8 mouse cellular contexts compared by ENCODE assay signal in genomic region chr11:49244595-49244930, GRCm38 (mm10). TPM values are rescaled to one million over a fixed set of nuclear protein-coding genes. Genes with fewer than 3 reads are reported as not detected.
A peak's percentile ranks its signal among the peaks of the same experiment; 100 is the strongest.
DNase-seq lines count a peak whose midpoint lies in the region; ATAC-seq and TF ChIP-seq lines count a peak whose summit lies in the region.

No protein-coding gene starts in this region.

- ATAC-seq in heart, postnatal 0 days (ENCODE audit: insufficient read depth, low read depth) = no peak
- no peak for ATAC-seq in forebrain, embryonic 16.5 days
- ATAC-seq in granulocyte monocyte progenitor cell, adult 5-6 weeks (replicated peaks; ENCODE audit: poor library complexity, severe bottlenecking) = no peak
- ATAC-seq in activated CD4-positive, CD25-positive, alpha-beta regulatory T cell, adult 4 months = no peak

- H3K79me2 ChIP-seq in MEL (ENCODE audit: control insufficient read depth, insufficient read depth, low read length, poor library complexity) (no peaks in the 10 kb centered on the region), macrophage (ENCODE audit: inconsistent target) (peaks cover 32% of the 10 kb centered on the region)

- peak; percentile 35 for DNase-seq in heart, postnatal 0 days (ENCODE audit: low spot score)
- DNase-seq in heart, postnatal 36 days = no peak
- DNase-seq in MEL (ENCODE audit: low read depth, low spot score) = no peak
- DNase-seq in spleen, adult 18-20 months = no peak

- H3K36me3 ChIP-seq in heart, postnatal 0 days (replicated peaks; ENCODE audit: control insufficient read depth, insufficient read depth, low read length) = no peaks in the 10 kb centered on the region
- H3K36me3 ChIP-seq in MEL (ENCODE audit: control insufficient read depth in 1 of 2, insufficient read depth in 2 of 2, low read length in 2 of 2) = peaks cover 0 to 36% of the 10 kb centered on the region in 2 experiments; a peak in 2 of 4 replicates
- no peaks in the 10 kb centered on the region for H3K36me3 ChIP-seq in forebrain, embryonic 16.5 days (ENCODE audit: control insufficient read depth, insufficient read depth)
- H3K36me3 ChIP-seq in macrophage (ENCODE audit: inconsistent target) = no peaks in the 10 kb centered on the region

- no peak for TF ChIP-seq EP300 in heart, postnatal 0 days (IDR thresholded peaks at IDR 0.05; ENCODE audit: low read depth)
- TF ChIP-seq EP300 in MEL (IDR thresholded peaks at IDR 0.05; ENCODE audit: low read depth in 1 of 2, low read length in 2 of 2) = no peak

- no peak for TF ChIP-seq RAD21 in MEL (IDR thresholded peaks at IDR 0.05; ENCODE audit: low read depth, low read length)

- no peak for TF ChIP-seq POLR2A in MEL (IDR thresholded peaks at IDR 0.05; ENCODE audit: control insufficient read depth in 1 of 2, insufficient read depth in 1 of 2, low read depth in 1 of 2, low read length in 2 of 2, poor library complexity in 1 of 2)

- H3K4me2 ChIP-seq in heart, postnatal 0 days (ENCODE audit: low read depth, low read length) = peak overlapping the region; percentile 73
- peak overlapping the region; percentile 74 for H3K4me2 ChIP-seq in forebrain, embryonic 16.5 days (ENCODE audit: low read length)

- peak overlapping the region; percentile 68; the same call in 1 of the 2 replicates for H3K9ac ChIP-seq in heart, postnatal 0 days (replicated peaks; ENCODE audit: low read depth, low read length)
- H3K9ac ChIP-seq in MEL (ENCODE audit: control insufficient read depth, low read depth, low read length, poor library complexity, severe bottlenecking) = peak overlapping the region; percentile 70
- peak overlapping the region; percentile 84 for H3K9ac ChIP-seq in forebrain, embryonic 16.5 days (replicated peaks; ENCODE audit: low read depth, low read length)

- H3K4me1 ChIP-seq in heart, postnatal 0 days (ENCODE audit: control insufficient read depth, insufficient read depth) = peaks cover 44% of the 10 kb centered on the region
- H3K4me1 ChIP-seq in MEL (ENCODE audit: control insufficient read depth in 1 of 2, insufficient read depth in 2 of 2, low read length in 2 of 2) = peaks cover 30 to 38% of the 10 kb centered on the region in 2 experiments
- H3K4me1 ChIP-seq in forebrain, embryonic 16.5 days (replicated peaks; ENCODE audit: control insufficient read depth, insufficient read depth, low read length) = peaks cover 17% of the 10 kb centered on the region

- peak overlapping the region; percentile 97 for H3K27ac ChIP-seq in heart, postnatal 0 days (ENCODE audit: low read depth)
- H3K27ac ChIP-seq in MEL (ENCODE audit: control insufficient read depth, low read depth, low read length) (peak overlapping the region; percentile 52), macrophage (peak overlapping the region; percentile 83)
- H3K27ac ChIP-seq in forebrain, embryonic 16.5 days (ENCODE audit: low read length) = peak overlapping the region; percentile 25

- intact Hi-C loops in heart, postnatal 36 days (cut with DNase I) = no loop called here

- no peaks in the 10 kb centered on the region for H3K9me3 ChIP-seq in heart, postnatal 0 days (replicated peaks; ENCODE audit: control insufficient read depth, low read length)
- no peaks in the 10 kb centered on the region for H3K9me3 ChIP-seq in MEL (replicated peaks; ENCODE audit: insufficient read depth, low read length)
- H3K9me3 ChIP-seq in forebrain, embryonic 16.5 days (ENCODE audit: control insufficient read depth, low read length) = no peaks in the 10 kb centered on the region

- H3K27me3 ChIP-seq in heart, postnatal 0 days (ENCODE audit: control insufficient read depth, insufficient read depth, low read length) = no peaks in the 10 kb centered on the region
- no peaks in the 10 kb centered on the region for H3K27me3 ChIP-seq in MEL (ENCODE audit: control insufficient read depth in 1 of 2, insufficient read depth in 2 of 2, low read length in 2 of 2)
- no peaks in the 10 kb centered on the region for H3K27me3 ChIP-seq in forebrain, embryonic 16.5 days (replicated peaks; ENCODE audit: control insufficient read depth, insufficient read depth, low read length)

- H3K4me3 ChIP-seq in heart, postnatal 0 days (ENCODE audit: low read depth, low read length) = peak overlapping the region; percentile 77
- H3K4me3 ChIP-seq in MEL (ENCODE audit: control insufficient read depth in 1 of 2, insufficient read depth in 1 of 2, low read depth in 2 of 2, low read length in 2 of 2) = peak overlapping the region; percentile 50 to 52
- H3K4me3 ChIP-seq in forebrain, embryonic 16.5 days (replicated peaks; ENCODE audit: low read length) = peak overlapping the region; percentile 75
- H3K4me3 ChIP-seq in macrophage (ENCODE audit: inconsistent target) = peak overlapping the region; percentile 44

- WGBS in heart, postnatal 0 days = 2% methylated on average over 4 of the region's 4 CpGs
- 0% methylated on average over 4 of the region's 4 CpGs for WGBS in forebrain, embryonic 16.5 days
- 2% methylated on average over 4 of the region's 4 CpGs for WGBS in macrophage (ENCODE audit: missing documents)

- TF ChIP-seq CTCF in heart, postnatal 0 days (IDR thresholded peaks at IDR 0.05; ENCODE audit: low read depth) = no peak
- TF ChIP-seq CTCF in MEL (IDR thresholded peaks at IDR 0.05 in 2 of 3, conservative IDR thresholded peaks at IDR 0.05 in 1 of 3; ENCODE audit: control insufficient read depth in 1 of 3, insufficient read depth in 1 of 3, low read depth in 2 of 3, low read length in 3 of 3, poor library complexity in 1 of 3, severe bottlenecking in 1 of 3) = no peak

RNA-seq across cellular contexts. Expression of gene Mgat1, which starts 0.6 kb away (rescaled TPM):
- total RNA-seq in heart, postnatal 0 days (2014; rRNA removed; ENCODE audit: low replicate concordance) = 115 and 163 TPM in 2 replicates
- polyA plus RNA-seq in heart, postnatal 0 days (2015; fragmentation: Nextera tagmentation; extraction: Ambion mirVana) = 42.3 and 45.7 TPM in 2 replicates
- total RNA-seq in heart, postnatal 36 days (2021) = 10 to 100 TPM; 64.7 to 66.9 TPM
- total RNA-seq in MEL (2012; rRNA removed) = 41.1 and 41.9 TPM in 2 replicates
- polyA plus RNA-seq in MEL (2012; ENCODE audit: insufficient read depth in 1 of 2, insufficient read length in 2 of 2, low read depth in 1 of 2, low replicate concordance in 2 of 2, missing spikeins in 1 of 2) (10 to 100 TPM in 1 of 2 experiments, not detected in 1; 44.3 TPM), macrophage (2018) (43.2 to 95.3 TPM (median 69.7 TPM) in 3 replicates)
- 28.0 and 31.8 TPM in 2 replicates for polyA plus RNA-seq in forebrain, embryonic 16.5 days (2015; fragmentation: Nextera tagmentation; extraction: Ambion mirVana)
- 100 to 1,000 TPM in 15 of 26 experiments, 10 to 100 TPM in 11; 45.4 to 224 (median 114) TPM for total RNA-seq in macrophage (2018; cell fraction: chromatin; rRNA removed)
- 100 to 1,000 TPM in 15 of 26 experiments, 10 to 100 TPM in 11; 59.2 to 141 (median 104) TPM for total RNA-seq in macrophage (2018; cell fraction: cytosol; rRNA removed)
- total RNA-seq in macrophage (2018; cell fraction: nucleus; rRNA removed) = 100 to 1,000 TPM in 25 of 26 experiments, 10 to 100 TPM in 1; 92.8 to 256 (median 179) TPM
- 44.1 and 74.5 TPM in 2 replicates for total RNA-seq in granulocyte monocyte progenitor cell, adult 5-6 weeks (2014; fragmentation: Nextera tagmentation)
- total RNA-seq in granulocyte monocyte progenitor cell, adult 5-6 weeks (2017) = 51.6 and 59.4 TPM in 2 replicates
- polyA plus RNA-seq in activated CD4-positive, CD25-positive, alpha-beta regulatory T cell, adult 4 months (2017; shearing (Covaris generic)) = 10 to 100 TPM; 55.3 to 85.9 TPM

RNA-seq across cellular contexts. Expression of gene Olfr1393, which starts 33.5 kb away (rescaled TPM):
- total RNA-seq in heart, postnatal 0 days (2014; rRNA removed; ENCODE audit: low replicate concordance) = not detected in 2 replicates
- 0.19 and 0.30 TPM in 2 replicates for polyA plus RNA-seq in heart, postnatal 0 days (2015; fragmentation: Nextera tagmentation; extraction: Ambion mirVana)
- under 1 TPM in 1 of 2 experiments, not detected in 1; 0.19 TPM for total RNA-seq in heart, postnatal 36 days (2021)
- total RNA-seq in MEL (2012; rRNA removed) = not detected in 2 replicates
- not detected for polyA plus RNA-seq in MEL (2012; ENCODE audit: insufficient read depth in 1 of 2, insufficient read length in 2 of 2, low read depth in 1 of 2, low replicate concordance in 2 of 2, missing spikeins in 1 of 2)
- not detected in 2 replicates for polyA plus RNA-seq in forebrain, embryonic 16.5 days (2015; fragmentation: Nextera tagmentation; extraction: Ambion mirVana)
- 1 to 10 TPM in 10 of 26 experiments, under 1 TPM in 11, not detected in 5; 0.29 to 1.9 (median 0.99) TPM for total RNA-seq in macrophage (2018; cell fraction: chromatin; rRNA removed)
- total RNA-seq in macrophage (2018; cell fraction: cytosol; rRNA removed) = under 1 TPM in 11 of 26 experiments, not detected in 15; 0.04 to 0.20 (median 0.11) TPM
- total RNA-seq in macrophage (2018; cell fraction: nucleus; rRNA removed) = 1 to 10 TPM in 9 of 26 experiments, under 1 TPM in 16, not detected in 1; 0.17 to 2.3 (median 0.68) TPM
- polyA plus RNA-seq in macrophage (2018) = not detected in 3 replicates
- total RNA-seq in granulocyte monocyte progenitor cell, adult 5-6 weeks (2014; fragmentation: Nextera tagmentation) = not detected in 2 replicates
- total RNA-seq in granulocyte monocyte progenitor cell, adult 5-6 weeks (2017) = not detected in 2 replicates
- not detected for polyA plus RNA-seq in activated CD4-positive, CD25-positive, alpha-beta regulatory T cell, adult 4 months (2017; shearing (Covaris generic))

RNA-seq across cellular contexts. Expression of gene Olfr1392, which starts 40.5 kb away (rescaled TPM):
- not detected in 2 replicates for total RNA-seq in heart, postnatal 0 days (2014; rRNA removed; ENCODE audit: low replicate concordance)
- polyA plus RNA-seq in heart, postnatal 0 days (2015; fragmentation: Nextera tagmentation; extraction: Ambion mirVana) = not detected in 2 replicates
- total RNA-seq in heart, postnatal 36 days (2021) = not detected
- not detected in 2 replicates for total RNA-seq in MEL (2012; rRNA removed)
- polyA plus RNA-seq in MEL (2012; ENCODE audit: insufficient read depth in 1 of 2, insufficient read length in 2 of 2, low read depth in 1 of 2, low replicate concordance in 2 of 2, missing spikeins in 1 of 2) (not detected), macrophage (2018) (0.16 TPM in 1 of 3 replicates, not detected in the others)
- not detected in 2 replicates for polyA plus RNA-seq in forebrain, embryonic 16.5 days (2015; fragmentation: Nextera tagmentation; extraction: Ambion mirVana)
- total RNA-seq in macrophage (2018; cell fraction: chromatin; rRNA removed) = under 1 TPM in 14 of 26 experiments, not detected in 12; 0.20 to 0.59 (median 0.38) TPM
- under 1 TPM in 1 of 26 experiments, not detected in 25; 0.06 TPM for total RNA-seq in macrophage (2018; cell fraction: cytosol; rRNA removed)
- total RNA-seq in macrophage (2018; cell fraction: nucleus; rRNA removed) = 1 to 10 TPM in 1 of 26 experiments, under 1 TPM in 13, not detected in 12; 0.12 to 1.3 (median 0.29) TPM
- not detected in 2 replicates for total RNA-seq in granulocyte monocyte progenitor cell, adult 5-6 weeks (2014; fragmentation: Nextera tagmentation)
- total RNA-seq in granulocyte monocyte progenitor cell, adult 5-6 weeks (2017) = not detected in 2 replicates
- polyA plus RNA-seq in activated CD4-positive, CD25-positive, alpha-beta regulatory T cell, adult 4 months (2017; shearing (Covaris generic)) = not detected

RNA-seq across cellular contexts. Expression of gene Zfp62, which starts 41.5 kb away (rescaled TPM):
- total RNA-seq in heart, postnatal 0 days (2014; rRNA removed; ENCODE audit: low replicate concordance) = 7.4 and 22.9 TPM in 2 replicates
- 19.0 and 20.4 TPM in 2 replicates for polyA plus RNA-seq in heart, postnatal 0 days (2015; fragmentation: Nextera tagmentation; extraction: Ambion mirVana)
- total RNA-seq in heart, postnatal 36 days (2021) = 10 to 100 TPM; 25.8 to 26.8 TPM
- 30.8 and 31.8 TPM in 2 replicates for total RNA-seq in MEL (2012; rRNA removed)
- 100 to 1,000 TPM in 1 of 2 experiments, 10 to 100 TPM in 1; 16.7 to 132 TPM for polyA plus RNA-seq in MEL (2012; ENCODE audit: insufficient read depth in 1 of 2, insufficient read length in 2 of 2, low read depth in 1 of 2, low replicate concordance in 2 of 2, missing spikeins in 1 of 2)
- 59.1 and 64.9 TPM in 2 replicates for polyA plus RNA-seq in forebrain, embryonic 16.5 days (2015; fragmentation: Nextera tagmentation; extraction: Ambion mirVana)
- total RNA-seq in macrophage (2018; cell fraction: chromatin; rRNA removed) = 100 to 1,000 TPM; 129 to 309 (median 199) TPM
- 10 to 100 TPM; 24.0 to 35.5 (median 29.5) TPM for total RNA-seq in macrophage (2018; cell fraction: cytosol; rRNA removed)
- total RNA-seq in macrophage (2018; cell fraction: nucleus; rRNA removed) = 100 to 1,000 TPM in 24 of 26 experiments, 10 to 100 TPM in 2; 79.4 to 227 (median 142) TPM
- 20.8 to 33.5 TPM (median 22.4 TPM) in 3 replicates for polyA plus RNA-seq in macrophage (2018)
- total RNA-seq in granulocyte monocyte progenitor cell, adult 5-6 weeks (2014; fragmentation: Nextera tagmentation) = 46.4 and 46.5 TPM in 2 replicates
- total RNA-seq in granulocyte monocyte progenitor cell, adult 5-6 weeks (2017) = 62.2 and 88.5 TPM in 2 replicates
- 10 to 100 TPM; 47.9 to 54.3 TPM for polyA plus RNA-seq in activated CD4-positive, CD25-positive, alpha-beta regulatory T cell, adult 4 months (2017; shearing (Covaris generic))

RNA-seq across cellular contexts. Expression of gene Btnl9, which starts 57.6 kb away (rescaled TPM):
- total RNA-seq in heart, postnatal 0 days (2014; rRNA removed; ENCODE audit: low replicate concordance) = 14.5 and 33.4 TPM in 2 replicates
- 11.2 and 12.2 TPM in 2 replicates for polyA plus RNA-seq in heart, postnatal 0 days (2015; fragmentation: Nextera tagmentation; extraction: Ambion mirVana)
- total RNA-seq in heart, postnatal 36 days (2021) = 10 to 100 TPM; 34.7 to 38.5 TPM
- not detected in 2 replicates for total RNA-seq in MEL (2012; rRNA removed)
- polyA plus RNA-seq in MEL (2012; ENCODE audit: insufficient read depth in 1 of 2, insufficient read length in 2 of 2, low read depth in 1 of 2, low replicate concordance in 2 of 2, missing spikeins in 1 of 2) (under 1 TPM in 1 of 2 experiments, not detected in 1; 0.03 TPM), macrophage (2018) (0.06 TPM in 1 of 3 replicates, not detected in the others)
- not detected in 2 replicates for polyA plus RNA-seq in forebrain, embryonic 16.5 days (2015; fragmentation: Nextera tagmentation; extraction: Ambion mirVana)
- under 1 TPM in 3 of 26 experiments, not detected in 23; 0.16 to 0.29 (median 0.23) TPM for total RNA-seq in macrophage (2018; cell fraction: chromatin; rRNA removed)
- total RNA-seq in macrophage (2018; cell fraction: cytosol; rRNA removed) = under 1 TPM in 13 of 26 experiments, not detected in 13; 0.03 to 0.21 (median 0.05) TPM
- under 1 TPM in 2 of 26 experiments, not detected in 24; 0.20 to 0.57 TPM for total RNA-seq in macrophage (2018; cell fraction: nucleus; rRNA removed)
- 3.8 and 4.1 TPM in 2 replicates for total RNA-seq in granulocyte monocyte progenitor cell, adult 5-6 weeks (2014; fragmentation: Nextera tagmentation)
- total RNA-seq in granulocyte monocyte progenitor cell, adult 5-6 weeks (2017) = 5.3 and 7.6 TPM in 2 replicates
- not detected for polyA plus RNA-seq in activated CD4-positive, CD25-positive, alpha-beta regulatory T cell, adult 4 months (2017; shearing (Covaris generic))

Comparison
In these comparisons a context has a peak if more than half of its experiments do, and no peak if none do; other contexts are left out.
1. H3K27ac ChIP-seq: peak in every context shown above with its lines; median percentile 97 in heart, postnatal 0 days; 83 in macrophage; 52 in MEL; 25 in forebrain, embryonic 16.5 days.